Mouse (Mus musculus) naive thymus-derived CD4-positive, alpha-beta T cell, adult 5 months (primary cell): ENCODE data around the gene A730046J19Rik. TPM values are rescaled to one million over a fixed set of nuclear protein-coding genes. Genes with fewer than 3 reads are reported as not detected.

Experiments
- polyA plus RNA-seq: library from polyadenylated mRNA; unstranded; fragments of 100-300 nt; shearing (Covaris generic); gene quantifications from one replicate; pipeline ENCODE4 v1.2.1, GENCODE M21; 2017

The A730046J19Rik gene
- polyA plus RNA-seq = not detected

DNA sequence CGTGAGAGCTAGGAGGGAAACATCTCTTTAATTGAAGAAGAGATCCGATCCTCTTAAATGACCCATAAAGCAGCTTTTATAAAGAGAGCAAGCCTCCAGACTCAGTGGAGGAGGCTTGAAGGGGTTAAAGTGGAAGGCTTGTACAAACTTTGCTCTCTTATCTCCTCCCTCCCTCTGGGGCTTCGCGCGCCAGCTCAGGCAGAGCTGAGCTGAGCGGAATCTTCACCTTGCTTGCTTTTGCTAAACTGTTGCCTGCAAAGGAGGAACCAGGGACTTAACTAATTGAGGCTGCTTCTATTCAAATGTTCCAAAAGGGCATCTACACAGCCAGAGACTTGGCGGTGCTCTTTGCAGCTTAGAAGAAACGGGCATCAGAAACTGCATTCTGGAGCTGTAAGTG, at the start of gene A730046J19Rik:
A730046J19Rik (plus strand) TSS at position 173 of the 400 bp plus-strand sequence.

Other genes with a start within 250 kb of the A730046J19Rik start
- gene Dcx, start 220.4 kb upstream of the A730046J19Rik start, polyA plus RNA-seq = not detected
- gene Alg13, start 164.1 kb downstream of the A730046J19Rik start, polyA plus RNA-seq = 12.8 TPM